Mouse (Mus musculus) NIH3T3 (cell line): Measurements from ENCODE around the gene F8.
"Not testable (repeated sequence)": the region's sequence is repeated elsewhere in the genome, so short reads cannot be mapped to it uniquely, and the experiment has no call there.

Experiments
- DNase-seq: peaks from one replicate; pipeline ENCODE4 v3.0.0-alpha.2; 2012; ENCODE audit warnings: low read depth

F8 gene

DNA sequence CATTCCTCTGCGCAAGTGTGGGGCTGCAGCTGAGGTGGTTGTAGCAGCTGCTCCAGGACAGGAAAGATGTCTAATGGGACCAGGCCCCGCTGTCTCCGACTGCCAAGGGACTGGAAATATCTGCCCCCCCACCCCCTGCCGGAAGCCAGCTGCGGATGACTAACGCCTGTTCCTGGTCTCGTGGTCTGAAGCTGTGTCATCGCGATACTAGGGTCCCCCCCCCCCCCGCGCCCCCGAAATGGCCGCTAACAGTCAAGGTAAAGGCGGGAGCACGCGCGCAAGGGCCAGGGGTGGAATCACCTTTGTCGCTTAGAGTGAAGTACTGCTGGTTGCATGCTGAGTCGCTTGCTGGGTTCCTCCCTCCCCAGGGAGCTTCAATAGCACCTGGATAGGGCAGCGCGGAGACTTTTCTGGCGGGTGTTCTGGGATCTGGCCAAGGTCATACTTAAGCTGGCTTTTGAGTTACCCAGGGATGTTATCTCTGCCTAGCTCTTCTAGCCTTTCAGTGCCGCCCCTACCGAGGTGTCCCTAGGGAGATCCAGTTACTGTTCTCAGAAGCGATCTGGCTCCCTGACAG lies at the start of gene F8, which contains the start of gene Fundc2:
Gene F8 (minus strand): TSS at position 421 of the 577 bp plus-strand sequence.
Gene Fundc2 (plus strand): TSS at position 205 of the 577 bp plus-strand sequence.
- DNase-seq, result peak; percentile 90

DNA sequence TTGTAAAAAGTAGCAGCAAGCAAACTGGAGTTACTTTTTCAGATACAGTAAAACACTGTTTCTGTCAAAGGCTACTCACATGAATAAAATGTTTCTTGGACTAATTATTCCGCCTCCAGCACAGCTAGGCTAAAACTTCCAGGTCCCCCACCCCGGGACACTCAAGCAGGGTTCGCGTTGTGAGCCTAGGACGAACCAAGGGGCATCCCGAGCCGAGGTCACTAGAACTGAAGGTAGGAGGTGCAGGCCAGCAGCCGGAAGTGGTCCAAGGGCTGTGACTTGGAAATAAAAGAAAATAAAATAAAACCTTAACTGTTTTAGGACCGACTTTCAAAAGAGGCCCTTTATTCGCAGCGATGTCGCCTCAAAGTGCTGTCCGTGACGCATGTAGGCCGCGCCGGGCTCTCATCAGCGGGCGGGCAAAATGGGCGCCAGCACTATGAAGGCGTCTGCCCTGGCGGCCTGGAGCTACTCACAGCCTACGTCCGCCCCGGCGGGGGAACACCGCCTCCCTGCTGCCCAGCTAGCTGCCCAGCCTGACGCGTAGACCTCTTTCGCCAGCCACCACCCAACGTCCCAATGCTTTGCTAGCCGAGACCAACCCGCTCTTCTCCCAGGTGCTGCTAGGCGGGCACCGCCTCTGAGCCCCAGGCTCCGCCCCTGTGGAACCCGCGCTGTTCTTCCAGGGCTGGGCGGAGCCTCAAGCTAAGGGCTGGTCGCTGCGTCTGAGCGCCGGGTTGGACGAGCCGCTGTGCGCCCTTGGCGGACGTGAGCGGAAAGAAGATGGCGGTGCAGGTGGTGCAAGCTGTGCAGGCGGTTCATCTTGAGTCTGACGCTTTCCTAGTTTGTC lies 33.7 kb upstream of the F8 start, which contains the start of the genes Cmc4, Mtcp1 and Brcc3:
Gene Cmc4 (minus strand): TSS at position 649 of the 850 bp plus-strand sequence.
Gene Mtcp1 (minus strand): TSS at position 653 of the 850 bp plus-strand sequence.
Gene Brcc3 (plus strand): TSS at position 693 of the 850 bp plus-strand sequence.
- peak; percentile 94 for DNase-seq

DNA sequence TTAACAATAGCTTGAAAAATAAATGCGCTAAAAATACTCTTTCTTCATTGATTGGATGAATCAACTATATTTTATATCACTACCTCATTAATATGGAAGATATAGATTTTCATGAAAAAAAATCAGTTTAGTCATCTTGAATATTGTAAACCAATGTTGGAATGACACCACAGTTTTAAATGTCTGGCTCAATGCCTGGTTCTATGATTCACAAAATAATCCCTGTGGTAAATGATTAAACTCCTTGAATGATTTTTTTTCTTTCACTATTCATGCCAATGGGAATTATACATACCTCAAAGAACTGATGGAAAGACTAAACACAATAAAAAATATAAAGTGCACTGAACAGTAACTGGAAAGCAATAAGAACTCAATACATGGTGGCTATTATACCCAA lies 27.3 kb upstream of the F8 start:
- DNase-seq, result peak; percentile 74

DNA sequence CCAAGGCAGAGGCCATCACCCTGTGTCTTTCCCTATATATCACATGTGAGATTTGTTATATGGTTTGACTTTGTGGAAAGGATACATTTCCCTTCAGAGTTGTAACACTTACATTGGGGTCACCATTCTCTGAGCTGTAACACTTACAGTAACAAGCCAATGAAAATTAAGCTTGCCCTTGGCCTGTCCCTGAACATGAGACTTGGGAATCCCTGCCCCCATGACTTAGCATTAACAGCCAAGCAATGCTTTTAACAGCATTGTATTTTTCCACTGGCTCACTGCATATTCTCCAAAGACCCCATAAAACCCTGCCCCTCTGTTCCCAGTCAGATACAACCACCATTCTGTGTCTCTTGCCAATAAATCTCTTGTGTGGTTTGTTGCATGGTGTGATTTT lies 20.9 kb upstream of the F8 start:
- no peak for DNase-seq

DNA sequence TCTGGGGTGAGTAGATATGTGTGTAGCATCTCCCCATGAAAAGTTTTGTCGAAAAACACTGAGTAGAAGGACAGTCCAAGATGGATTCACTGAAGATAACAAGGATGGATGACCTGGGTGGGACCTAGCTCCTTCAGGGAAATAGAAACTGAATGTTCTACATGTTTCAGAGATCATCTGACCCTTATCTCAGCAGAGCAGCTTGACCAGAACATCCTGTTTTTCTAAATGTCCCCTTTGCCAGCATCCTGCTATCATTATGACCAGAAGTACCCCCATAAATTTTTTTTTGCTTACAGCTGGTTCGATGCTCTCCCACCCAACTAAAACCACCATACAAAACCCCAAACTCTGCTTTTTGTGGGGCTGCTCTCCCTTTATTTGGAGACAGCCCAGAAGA lies 20.3 kb upstream of the F8 start:
- no peak for DNase-seq

DNA sequence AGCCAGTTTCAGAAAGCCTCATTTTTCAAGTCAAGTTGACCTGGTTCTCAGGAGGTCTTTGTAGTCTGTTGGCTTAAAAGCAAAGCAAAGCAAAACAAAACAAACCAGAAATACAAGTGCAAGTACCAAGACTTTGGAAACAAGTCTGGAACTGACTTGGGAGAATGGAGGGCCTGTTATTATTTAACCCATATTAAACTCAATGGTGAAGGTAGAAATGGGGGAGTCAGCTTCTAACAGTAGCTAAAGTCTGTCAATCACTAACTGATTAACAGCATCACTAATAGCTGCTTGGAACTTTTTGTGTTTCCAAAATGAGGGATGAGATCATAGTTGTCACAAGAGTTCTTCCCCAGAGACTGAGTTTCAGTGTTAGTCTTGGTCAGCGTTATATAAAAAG lies 17.1 kb upstream of the F8 start:
- no peak for DNase-seq

DNA sequence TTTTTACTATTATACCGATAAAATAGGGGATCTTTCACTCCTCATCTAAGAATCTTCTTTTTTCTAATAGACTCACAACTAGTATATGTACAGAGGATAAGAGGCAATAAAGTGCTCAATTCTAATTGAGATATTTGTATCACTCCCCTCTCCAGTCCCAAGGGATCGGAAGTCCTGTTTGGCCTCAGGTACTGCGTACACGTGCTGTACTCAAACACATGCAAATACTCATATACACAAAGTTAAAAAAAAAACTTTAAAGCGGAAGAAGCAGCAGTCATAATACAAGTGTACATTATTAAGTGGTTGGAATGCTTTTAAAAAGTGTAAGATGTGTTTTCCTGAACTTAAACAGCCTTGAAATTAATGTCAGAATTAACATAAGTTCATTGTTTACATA lies 716 bp downstream of the F8 start:
- DNase-seq, result peak; percentile 4

DNA sequence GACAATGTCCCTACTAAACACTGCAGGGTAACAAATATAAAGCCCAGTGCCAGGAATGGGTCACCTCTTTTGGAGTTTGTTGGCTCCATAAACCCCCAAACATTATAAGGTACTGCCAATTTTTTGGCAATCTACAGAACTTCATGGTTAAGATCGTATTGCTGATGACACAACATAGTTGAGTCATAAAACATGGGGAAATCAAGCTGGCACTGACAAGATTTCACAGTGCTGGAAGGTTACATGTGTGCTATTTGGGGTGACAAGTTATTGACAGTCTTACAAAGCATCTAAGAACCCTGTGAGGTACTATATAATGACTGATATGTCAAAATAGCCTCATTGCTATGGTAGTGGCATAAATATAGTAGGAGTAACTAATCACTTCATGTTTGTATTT lies 1.2 kb downstream of the F8 start:
- DNase-seq, result peak; percentile 54

DNA sequence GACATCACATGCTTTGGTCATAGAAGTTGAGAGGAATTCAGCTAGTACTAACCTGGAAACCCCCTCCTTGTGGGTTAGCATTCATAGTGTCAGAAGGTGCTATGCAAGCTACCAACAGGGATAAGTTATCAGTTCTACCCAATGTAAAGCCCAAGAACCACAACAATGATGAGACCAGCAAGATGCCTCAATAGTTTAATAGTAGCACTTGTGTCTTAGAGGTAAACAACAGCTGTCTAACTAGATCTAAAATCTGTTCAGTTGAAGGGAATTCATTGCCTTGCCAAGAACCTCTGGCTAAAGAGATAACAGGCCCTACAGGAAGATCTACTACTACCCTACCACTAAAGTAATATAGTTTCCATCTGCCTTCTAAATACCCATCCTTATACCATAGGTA lies 5.6 kb downstream of the F8 start:
- DNase-seq, result no peak

DNA sequence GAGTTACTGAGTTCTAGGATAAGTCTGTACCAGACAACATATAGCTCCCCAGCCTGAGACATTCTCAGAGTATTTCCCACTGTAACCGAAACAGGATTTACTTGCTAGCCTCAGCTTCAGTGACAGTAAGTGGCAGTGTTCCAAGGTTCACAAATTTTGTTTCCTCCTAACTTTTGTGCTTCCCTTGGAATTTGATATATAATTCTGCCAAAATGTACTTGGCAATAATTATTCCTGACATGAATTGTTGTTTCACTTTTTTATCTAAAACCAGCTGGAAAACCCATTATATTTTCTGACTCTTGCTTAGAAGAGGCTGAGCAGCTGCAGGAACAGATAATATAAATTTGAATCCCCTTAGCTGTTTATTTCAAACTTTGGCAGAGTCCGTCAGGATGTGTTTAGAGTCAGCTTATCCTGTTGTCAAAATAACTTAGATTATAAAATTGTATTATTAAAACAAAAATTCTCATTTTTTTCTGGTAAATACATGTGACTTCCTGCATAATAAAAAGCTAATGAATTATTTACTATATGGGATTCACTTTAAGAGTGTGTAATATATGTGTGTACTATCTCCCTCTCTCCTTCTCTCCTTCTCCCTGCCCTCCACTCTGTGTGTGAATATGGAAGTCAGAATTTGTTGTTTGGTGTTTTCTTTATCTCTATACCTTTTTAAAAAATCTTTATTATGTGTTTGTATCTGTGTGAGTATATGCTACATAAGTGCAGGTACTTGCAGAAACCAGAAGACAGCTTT lies 9.6 kb downstream of the F8 start:
- no peak for DNase-seq

DNA sequence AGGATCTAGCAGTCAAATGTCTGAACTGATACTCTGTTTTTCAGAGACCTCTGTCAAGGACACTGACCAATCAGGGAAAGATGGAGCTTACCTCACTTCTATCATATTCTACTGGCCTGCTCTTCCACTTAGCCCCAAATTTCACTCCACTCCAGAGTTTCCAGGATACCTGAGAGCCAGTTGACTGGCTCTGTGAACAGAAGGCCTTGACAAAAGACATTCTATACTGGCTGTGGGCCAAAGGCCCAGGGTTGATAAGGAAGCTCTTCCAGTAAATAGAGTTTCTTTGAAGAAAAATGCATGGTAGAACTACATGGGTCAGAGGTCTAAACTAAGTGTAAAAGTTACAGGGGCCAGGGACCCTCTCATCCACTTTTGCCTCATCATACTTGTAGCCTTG lies 12.2 kb downstream of the F8 start:
- no peak for DNase-seq

DNA sequence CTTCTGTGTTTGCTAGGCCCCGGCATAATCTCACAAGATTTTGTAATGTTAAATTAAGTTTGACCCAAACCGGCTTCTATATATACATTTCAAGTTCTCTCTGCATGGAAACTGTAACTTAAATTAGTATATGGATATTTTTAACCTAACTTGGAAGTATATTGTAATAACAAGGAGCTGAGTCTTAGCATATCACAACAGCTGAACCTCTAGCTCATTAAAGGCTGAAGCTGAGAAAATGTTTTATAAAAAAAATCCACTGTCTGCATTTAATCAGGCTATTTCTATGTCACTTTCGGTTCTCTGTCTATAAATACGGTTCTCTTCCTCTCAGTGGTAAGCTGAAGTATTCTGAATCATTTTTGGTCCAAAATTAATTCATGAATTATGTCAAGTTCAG lies 58.9 kb downstream of the F8 start:
- no peak for DNase-seq

DNA sequence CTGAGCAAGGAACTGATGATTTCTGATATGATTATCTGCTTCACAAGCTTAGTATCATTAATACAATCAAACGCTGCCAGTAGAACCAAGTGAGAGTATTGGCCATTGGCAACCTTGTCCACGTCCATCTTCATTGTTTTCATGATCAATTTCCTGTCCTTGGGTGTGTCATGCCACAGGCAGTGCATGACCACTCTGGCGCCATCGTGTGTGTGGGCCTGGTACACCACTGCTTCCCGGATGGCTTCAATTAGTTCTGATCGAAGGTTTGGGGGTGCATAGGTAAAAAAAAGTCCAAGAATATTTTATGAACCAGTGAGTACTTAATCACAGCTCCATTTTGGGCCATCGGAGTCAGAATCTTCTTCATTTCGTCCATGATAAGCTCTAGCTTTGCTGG lies 110.7 kb downstream of the F8 start:
- peak; percentile 1 for DNase-seq

DNA sequence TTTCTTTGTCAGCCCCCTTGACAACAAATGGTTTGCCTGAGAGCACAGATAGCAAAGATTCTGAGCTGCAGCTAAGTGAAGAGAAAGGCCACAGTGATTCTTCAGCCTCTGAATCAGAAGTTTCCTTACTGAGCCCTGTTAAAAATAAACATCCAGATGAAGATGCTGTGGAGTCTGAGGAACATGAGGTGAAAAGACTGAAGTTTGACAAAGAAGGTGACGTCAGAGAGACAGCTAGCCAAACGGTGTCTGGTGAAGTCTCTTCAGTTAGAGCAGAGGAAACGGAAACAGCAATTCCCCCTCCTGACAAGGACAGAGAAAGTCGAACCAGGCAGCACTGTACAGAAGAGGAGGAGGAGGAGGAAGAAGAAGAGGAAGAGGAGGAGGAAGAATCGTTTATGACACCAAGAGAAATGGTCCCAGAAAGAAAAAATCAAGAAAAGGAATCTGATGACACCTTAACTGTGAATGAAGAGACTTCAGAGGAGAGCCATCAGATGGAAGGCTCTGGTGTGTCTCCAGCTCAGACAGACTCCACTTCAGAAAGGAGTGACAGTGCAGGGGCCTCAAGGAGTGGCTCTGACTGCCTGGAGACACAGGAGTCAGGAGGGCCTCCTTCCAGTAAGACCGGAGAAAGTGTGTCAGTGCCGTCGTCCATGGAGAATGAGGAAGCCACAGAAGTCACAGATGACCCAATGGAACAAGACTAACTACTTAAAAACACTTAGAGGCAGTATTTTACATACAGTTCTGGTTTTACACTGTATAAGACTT lies 148.6 kb downstream of the F8 start:
- not testable (repeated sequence) for DNase-seq

DNA sequence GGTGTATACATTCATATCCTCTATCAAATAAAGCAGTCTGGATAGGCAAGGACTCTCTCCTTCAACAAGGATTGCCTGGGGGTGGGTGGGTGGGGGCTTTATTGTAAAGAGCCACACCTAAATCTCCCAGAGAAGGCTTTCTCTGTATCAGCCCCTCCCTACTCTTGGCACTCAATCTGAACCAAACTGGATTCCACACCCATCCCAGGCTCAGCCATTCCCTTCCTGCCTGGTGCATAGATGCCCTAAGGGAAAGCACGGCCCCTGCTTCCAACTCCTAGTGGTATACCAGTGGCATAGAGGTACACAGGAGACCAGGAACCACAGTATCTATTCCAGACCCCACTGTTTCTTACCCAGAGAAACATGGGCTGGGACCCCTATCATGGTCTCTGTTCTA lies 151.0 kb downstream of the F8 start:
- no peak for DNase-seq

DNA sequence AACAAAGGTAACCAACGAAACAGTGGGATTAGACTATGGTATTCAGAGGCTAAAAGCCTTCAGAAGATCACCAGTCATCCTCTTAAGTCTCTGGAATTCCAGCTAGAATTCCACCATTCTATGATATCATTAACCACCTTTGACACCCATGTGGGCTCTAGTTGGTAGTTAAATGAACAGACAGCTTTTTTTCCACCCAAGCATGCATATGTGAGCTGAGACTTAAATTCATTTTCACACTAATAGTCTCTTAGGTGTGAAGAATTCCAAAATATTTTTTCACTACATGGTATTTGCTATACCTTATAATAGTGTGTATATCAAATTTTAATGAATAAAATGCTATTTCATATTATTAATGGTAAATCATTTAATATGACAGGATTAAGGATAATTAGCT lies 218.7 kb downstream of the F8 start, which contains the start of gene Smim9:
Gene Smim9 (minus strand): TSS at position 101 of the 400 bp plus-strand sequence.
- DNase-seq, result no peak

DNA sequence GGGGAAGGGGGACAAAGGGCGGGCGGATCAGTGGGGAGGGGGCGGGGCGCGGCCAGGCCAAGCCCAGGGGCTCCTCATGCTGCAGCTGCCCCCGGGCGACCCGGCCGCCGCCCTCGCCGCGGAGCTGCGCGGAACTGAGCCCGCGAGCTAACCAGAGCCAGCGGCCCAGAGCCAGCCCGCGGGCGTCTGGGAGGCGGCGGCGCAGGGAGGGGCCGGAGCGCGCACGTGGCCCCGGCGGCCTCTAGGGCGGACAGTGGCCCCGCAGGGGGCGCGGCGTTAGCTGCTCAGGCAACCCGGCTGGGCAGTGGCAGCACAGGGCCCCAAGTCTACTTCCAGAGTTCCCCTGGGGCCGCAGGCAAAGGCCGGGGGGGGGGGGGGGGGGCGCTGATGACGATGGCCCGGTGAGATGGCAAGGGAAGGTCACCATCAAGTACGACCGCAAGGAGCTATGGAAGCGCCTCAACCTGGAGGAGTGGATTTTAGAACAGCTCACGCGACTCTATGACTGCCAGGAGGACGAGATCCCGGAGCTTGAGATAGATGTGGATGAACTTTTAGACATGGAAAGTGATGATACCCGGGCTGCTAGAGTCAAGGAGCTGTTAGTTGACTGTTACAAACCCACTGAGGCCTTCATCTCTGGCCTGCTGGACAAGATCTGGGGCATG lies 226.7 kb downstream of the F8 start:
- no peak for DNase-seq

DNA sequence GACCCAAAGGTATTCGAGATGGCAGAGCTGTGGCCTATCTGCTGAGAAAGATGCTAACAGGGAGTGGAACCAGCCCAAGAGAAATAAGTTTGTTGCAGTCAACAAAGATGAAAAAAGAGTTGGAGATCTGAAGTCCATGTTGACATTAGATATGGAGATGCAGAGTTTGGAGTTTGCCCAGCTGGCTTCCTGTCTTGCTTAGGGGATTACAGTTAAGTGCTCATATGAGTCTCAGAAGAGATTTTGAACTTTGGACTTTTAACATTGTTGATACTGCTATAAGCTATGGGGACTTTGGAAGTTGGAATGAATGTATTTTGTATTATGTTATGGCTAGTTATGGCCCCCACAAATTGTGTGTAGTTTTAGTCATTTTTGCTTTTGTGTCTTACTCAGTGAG lies 230.2 kb downstream of the F8 start:
- DNase-seq, result no peak

DNA sequence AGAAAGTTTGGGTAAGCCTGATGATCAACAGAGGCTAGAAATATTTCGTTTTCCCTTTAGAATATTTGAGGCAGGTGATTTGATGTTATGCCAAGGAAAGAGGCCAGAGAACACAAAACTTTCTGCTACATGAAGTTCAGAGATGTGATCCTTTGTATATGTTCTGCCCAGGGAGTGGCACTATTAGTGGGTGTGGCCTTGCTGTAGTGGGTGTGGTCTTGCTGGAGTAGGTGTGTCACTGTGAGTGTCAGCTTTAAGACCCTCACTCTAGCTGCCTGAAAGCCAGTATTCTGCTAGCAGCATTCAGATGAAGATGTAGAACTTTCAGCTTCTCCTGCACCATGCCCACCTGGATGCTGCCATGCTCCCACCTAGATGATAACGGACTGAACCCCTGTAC lies 232.1 kb downstream of the F8 start:
- no peak for DNase-seq

DNA sequence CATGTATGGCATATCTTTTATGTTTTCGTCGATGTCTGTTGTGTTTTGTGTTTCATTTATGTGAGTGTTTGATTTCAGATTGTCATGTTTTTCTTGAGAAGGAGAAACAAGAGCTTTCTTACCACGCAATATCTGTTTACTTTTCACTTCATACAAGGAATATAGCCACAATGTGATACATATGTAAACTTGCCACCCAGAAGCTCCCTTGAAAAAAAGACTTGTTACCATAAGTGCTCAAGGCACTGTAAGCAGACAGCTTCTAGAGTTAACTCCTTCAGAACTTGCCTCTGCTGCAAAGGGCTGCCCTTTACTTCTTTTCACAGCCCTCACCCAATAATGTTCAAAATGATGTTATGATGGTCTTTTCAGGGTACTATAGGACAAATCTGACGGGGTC lies 234.0 kb downstream of the F8 start:
- no peak for DNase-seq

DNA sequence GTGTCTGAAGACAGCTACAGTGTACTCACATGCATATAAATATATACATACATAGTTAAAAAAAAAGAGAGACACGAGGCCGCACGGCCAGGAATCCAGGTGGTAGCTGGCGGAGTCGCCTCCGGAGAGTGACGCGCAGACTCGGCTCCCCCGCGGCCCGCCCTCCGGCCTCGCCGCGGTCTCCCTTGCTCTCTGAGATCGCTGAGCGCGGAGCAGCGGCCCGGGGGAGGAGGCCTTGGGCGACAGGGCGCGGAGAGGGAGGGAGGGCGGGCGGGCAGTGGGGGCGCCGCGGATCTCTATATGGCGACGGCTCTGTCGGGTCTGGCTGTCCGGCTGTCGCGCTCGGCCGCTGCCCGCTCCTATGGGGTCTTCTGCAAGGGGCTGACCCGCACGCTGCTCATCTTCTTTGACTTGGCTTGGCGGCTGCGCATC lies 239.3 kb downstream of the F8 start:
- DNase-seq, result peak; percentile 4
